Mouse (Mus musculus) kidney, adult 18-20 months (tissue): ENCODE data around the gene Eomes.

Source experiments
- DNase-seq: peaks from one replicate; pipeline ENCODE4 v3.0.0; 2021

The Eomes gene

GRCm38 (mm10) chr9:118488138-118488895 lies 10.3 kb downstream of the Eomes start:
- DNase-seq = peak; percentile 72

- no peak for DNase-seq
Observed at GRCm38 (mm10) chr9:118488896-118489578, 11.0 kb downstream of the Eomes start.

GRCm38 (mm10) chr9:118489579-118490019 lies 11.6 kb downstream of the Eomes start:
- peak; percentile 80 for DNase-seq

- no peak for DNase-seq
Observed at GRCm38 (mm10) chr9:118491195-118491594, 13.2 kb downstream of the Eomes start.

DNA sequence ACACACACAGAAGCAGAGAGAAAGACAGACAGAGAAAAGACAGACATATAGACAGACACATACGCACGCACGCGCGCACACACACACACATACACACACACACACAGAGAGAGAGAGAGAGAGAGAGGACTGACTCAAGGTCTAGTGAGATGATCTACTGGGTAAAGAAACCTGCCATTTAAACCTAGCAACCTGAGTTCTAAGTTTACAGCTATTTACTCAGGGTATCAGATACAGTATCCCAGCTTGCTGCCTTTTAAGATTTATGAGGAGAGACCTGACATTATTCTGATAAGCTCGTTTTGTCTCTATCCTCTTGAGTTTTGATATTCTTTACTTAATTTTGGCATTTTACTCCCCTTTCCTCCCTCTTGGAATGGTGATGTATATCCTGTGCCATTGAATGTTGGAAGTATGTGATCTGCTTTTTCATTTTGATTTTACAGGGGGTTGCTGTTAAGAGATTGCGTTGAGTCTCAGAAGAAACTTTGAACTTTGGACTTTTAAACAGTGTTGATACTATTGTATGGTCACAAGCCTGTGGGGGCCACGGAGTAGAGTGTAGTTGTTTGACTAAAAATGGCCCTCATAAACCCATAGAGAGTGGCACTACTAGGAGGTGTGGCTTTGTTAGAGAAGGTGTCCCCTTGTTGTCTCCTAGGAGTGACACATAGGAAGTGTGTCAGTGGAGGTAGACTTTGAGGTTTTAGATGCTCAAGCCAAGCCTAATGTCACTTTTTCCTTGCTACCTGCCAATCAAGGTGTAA lies 15.1 kb downstream of the Eomes start:
- DNase-seq = no peak

GRCm38 (mm10) chr9:118494106-118494505 lies 16.1 kb downstream of the Eomes start:
- no peak for DNase-seq

- DNase-seq = no peak
Observed at GRCm38 (mm10) chr9:118495933-118496332, 17.9 kb downstream of the Eomes start.

DNA sequence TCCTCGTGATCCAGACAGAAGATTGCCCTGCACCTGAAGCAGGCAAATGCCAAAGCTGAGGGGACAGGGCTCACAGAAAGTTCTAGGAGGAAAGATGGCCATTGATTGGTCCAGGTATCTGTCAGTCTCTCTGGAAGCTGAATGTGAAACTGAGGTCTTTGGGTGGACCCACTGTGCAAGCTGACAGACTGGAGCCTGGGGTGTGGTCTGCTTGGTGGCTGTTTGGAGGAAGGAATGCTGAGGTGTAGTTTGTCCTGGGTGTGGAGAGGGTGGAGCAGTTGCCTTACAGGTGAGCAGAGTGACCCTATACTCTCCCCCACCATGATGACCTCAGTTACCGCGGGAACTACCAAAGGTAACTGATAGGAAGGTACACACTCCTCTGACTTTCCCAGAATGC lies 18.9 kb downstream of the Eomes start:
- no peak for DNase-seq

DNA sequence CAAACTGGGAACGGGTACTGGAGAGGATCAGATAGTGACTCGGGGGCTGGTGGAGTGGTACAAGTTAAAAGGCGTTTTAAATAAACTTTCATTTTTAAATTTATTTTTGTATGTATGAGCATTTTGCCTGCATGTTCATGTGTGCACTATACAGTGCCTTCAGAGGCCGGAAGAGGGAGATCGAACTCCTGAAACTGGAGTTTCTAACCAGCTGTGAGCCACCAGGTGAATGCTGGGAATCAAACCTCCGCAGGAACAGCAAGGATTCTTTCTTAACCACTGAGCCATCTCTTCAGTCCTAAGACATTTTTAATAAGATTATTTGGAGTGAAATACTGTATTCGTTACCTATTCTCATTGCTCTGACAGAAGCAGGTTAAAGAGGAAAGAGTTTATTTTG lies 20.0 kb downstream of the Eomes start:
- no peak for DNase-seq

DNA sequence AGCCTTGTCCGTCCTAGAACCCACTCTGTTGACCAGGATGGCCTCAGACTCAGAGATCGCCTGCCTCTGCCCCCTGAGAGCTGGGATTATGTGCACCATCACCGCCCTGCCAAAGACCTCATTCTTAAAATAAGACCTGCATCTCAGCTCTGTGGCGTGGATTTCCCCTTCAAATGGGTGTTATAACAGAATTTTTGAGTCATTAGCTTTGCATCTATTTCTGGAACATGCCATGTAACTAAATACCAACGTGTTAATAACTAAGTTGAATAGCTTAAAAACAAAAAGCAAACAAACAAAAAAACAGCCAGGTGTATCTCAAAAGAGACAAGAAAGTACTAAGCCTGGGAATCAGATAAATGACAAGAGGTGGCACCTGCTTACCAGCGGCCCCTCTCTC lies 23.0 kb downstream of the Eomes start:
- no peak for DNase-seq

DNA sequence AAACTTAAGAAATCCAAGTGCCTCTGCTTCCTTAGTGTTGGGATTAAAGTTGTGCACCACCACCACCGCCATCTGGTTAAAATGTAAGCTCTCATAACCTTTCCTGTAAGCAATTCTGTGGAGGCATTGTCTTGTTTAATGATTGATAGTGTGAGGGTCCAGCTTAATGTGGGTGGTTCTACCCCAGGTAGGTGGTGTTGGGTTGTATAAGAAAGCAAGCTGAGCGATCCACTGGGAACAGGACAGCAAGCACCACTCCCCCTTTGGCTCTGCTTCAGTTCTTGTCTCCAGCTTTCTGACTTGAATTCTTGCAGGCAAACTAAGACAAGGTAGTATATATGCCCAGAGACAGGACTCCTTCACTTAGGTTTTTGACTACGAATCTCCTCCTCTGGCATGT lies 26.6 kb downstream of the Eomes start:
- DNase-seq = peak; percentile 54

DNA sequence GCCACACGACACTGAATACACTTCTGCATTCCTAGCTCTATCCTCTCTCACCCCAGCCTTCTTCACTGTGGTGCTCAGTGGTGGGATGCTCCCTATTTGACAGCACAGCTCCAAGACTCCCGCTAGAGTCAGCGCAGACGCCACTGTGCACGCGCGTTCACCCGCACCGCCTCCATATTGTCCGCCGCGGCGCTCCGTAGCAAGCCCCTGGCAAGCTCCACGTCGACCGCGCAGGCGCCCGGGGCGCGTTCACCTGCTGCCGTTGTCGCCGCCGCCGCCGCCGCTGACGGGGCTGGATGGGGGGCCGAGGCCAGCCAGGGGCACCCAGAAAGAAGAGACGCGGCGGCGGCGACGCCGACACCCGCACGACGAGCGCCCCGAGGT lies 28.0 kb downstream of the Eomes start, which contains the start of gene Golga4:
Gene Golga4, plus strand, starts transcription at position 248 of the 384 bp plus-strand sequence.
- DNase-seq = peak; percentile 93

GRCm38 (mm10) chr9:118506404-118507231 lies 28.6 kb downstream of the Eomes start:
- DNase-seq = peak; percentile 67

GRCm38 (mm10) chr9:118507552-118507951 lies 29.5 kb downstream of the Eomes start:
- DNase-seq = peak; percentile 53

DNA sequence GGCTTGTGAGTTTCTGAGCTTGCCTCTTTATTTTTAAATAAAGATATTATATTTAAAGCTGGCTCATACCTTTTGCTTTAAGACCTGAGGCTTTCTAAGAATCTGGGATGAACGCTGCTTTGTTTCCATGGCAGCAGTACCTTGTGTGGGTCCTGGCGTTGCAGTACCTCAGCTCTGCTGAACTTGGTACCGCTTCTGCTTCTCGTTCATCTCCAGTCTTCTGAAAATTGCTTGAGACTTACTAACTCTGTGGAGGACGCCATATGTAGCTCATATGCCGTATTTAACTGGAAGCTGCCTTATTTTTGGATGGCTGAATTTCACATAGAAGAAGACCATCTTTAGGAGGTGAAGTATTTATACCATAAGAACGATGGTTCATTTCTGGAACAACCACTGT lies 30.6 kb downstream of the Eomes start:
- DNase-seq = no peak

- DNase-seq = peak; percentile 48
Observed at GRCm38 (mm10) chr9:118510941-118511690, 33.1 kb downstream of the Eomes start.

GRCm38 (mm10) chr9:118512681-118513233 lies 34.7 kb downstream of the Eomes start:
- no peak for DNase-seq

DNA sequence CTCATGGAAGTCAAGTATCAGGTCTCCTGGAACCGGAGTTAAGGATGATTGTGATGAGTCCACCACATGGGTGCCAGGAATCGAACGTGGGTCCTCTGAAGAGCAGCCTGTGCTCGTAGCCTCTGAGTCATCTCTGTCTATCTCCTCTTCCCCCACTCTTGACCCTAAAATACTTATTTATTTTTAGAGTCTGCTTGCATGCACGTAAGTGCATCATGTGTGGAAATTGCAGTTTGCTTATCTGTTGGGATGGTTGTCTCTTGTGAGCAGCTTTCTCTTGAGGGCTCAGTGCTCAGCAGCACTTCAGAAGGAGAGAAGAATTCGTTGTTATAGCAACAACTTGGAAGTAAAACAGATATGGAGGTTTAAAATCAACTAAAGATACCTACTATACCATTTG lies 37.5 kb downstream of the Eomes start:
- no peak for DNase-seq

DNA sequence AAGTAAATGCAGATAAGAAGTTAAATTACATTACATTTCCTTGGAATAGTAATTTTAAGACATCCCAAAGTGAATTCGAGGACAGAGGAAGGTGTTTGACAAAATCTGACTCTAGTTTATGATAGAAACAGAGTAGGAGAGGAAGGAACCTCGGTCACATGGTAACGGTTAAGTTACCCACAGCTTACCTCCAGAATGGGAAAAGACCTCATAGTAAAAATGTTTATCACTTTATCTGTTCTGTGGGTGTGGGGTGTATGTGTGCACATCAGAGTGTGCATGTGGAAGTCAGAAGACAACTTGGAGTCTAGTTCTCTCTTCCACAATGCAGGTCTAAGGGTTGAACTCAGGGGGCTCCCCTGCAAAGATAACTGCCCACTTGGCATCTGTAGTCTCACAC lies 38.1 kb downstream of the Eomes start:
- DNase-seq = no peak

GRCm38 (mm10) chr9:118517619-118518018 lies 39.6 kb downstream of the Eomes start:
- no peak for DNase-seq

GRCm38 (mm10) chr9:118519101-118519500 lies 41.1 kb downstream of the Eomes start:
- DNase-seq = no peak

DNA sequence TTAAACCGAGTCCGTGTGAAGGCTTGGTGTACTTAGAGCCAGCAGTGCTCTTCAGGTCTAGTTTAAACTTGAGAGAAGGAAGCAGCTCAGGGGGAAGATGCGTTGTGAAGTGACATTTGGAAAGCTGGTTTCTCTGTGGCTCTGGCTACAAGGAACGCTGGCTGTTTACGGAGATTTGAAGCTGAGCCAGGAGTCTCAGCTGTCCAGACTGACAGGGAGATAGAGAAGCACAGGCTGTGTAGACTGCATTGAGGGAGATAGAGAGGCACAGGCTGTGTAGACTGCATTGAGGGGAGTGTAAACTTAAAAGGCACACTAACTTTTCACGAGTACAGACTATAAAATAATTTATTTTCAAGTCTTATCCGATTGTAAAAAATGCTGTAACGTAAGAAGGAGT lies 42.0 kb downstream of the Eomes start:
- DNase-seq = no peak
